Mouse (Mus musculus): ENCODE measurements around the gene Nupl2. TPM values are rescaled to one million over a fixed set of nuclear protein-coding genes. Genes with fewer than 3 reads are reported as not detected.

Nupl2 gene
- total RNA-seq, 1 experiment from 2014 or later, result 3.9 TPM

DNA sequence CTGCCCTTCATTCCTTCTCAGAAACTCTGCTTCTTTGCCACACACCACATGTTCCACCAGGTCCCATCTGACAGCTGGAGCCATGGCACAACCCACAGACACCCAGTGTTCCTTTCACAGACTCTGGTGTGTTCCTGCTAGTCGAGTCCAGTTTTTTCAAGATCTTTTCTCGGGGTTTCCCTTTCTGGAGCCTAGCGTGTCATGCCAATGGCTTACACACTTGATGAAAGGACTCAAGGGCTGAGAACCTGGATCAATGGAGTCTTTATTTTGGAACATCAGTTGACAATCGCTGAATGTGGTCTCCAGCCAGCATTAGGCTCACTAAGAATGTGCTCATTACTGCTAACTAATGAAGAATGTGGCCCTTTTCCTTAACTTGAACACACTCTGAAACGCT is 37.7 kb downstream of the Nupl2 start:
- ATAC-seq (replicated peaks; ENCODE audit: insufficient number of reproducible peaks, low FRiP score, low TSS enrichment, poor library complexity, severe bottlenecking), result no peak

GRCm38 (mm10) chr5:24203266-24203665 is 38.5 kb downstream of the Nupl2 start:
- ATAC-seq (replicated peaks; ENCODE audit: insufficient number of reproducible peaks, low FRiP score, low TSS enrichment, poor library complexity, severe bottlenecking), result no peak

DNA sequence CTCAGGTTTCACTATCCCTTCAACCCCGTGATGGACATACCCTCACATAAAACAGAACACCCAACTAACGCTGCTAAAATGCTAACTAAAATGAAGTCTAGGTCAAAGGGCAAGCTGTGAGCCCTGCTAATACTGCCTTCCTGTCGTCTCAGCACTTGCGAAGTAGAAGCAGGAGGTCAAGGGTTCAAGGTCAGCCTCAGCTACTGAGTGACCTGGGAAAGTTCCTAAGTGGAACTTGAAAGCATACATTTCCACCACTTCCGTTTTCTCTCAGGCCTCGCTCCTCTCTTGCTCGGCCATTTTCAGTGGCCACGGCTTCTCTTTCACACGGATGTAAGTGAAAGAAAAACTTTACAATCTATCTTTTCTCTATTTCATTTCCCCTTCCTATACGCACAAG is 43.2 kb downstream of the Nupl2 start:
- no peak for ATAC-seq (replicated peaks; ENCODE audit: insufficient number of reproducible peaks, low FRiP score, low TSS enrichment, poor library complexity, severe bottlenecking)

DNA sequence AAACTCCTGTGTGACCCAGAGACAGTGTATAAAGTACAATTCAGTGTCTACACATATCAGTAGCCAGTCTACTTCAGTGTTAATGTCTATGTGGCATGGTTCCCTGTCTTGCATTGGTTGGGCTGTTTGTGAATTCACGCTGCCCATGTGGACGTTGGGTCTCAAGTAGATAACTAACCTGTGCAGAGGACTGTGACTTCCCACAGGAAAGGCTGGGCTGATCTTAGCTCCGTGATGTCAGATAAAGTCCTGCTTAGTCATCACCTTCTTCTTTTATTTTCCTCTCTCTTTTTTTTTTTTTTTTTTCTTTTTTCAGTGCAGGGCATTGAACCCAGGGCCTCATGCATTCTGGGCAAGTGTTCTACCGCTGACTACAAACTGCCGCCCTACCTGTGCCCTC is 43.7 kb downstream of the Nupl2 start:
- no peak for ATAC-seq (replicated peaks; ENCODE audit: insufficient number of reproducible peaks, low FRiP score, low TSS enrichment, poor library complexity, severe bottlenecking)

GRCm38 (mm10) chr5:24213861-24214546 is 49.2 kb downstream of the Nupl2 start:
- ATAC-seq (replicated peaks; ENCODE audit: insufficient number of reproducible peaks, low FRiP score, low TSS enrichment, poor library complexity, severe bottlenecking), result no peak

DNA sequence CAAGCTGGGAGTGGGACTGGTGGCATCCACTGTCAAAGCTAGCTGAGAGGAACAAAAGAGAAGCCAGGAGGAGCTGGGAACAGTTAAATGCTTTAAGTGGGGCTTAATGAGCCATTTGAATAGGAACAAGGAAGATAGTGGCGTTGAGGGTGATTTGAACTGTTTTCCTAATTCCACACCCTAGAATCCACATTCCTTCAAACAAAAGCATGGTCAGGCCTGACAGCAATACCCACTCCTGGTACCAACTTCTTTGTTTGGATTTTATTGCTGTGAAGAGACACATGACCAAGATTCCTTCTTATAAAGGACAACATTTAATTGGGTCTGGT is 49.8 kb downstream of the Nupl2 start:
- ATAC-seq (replicated peaks; ENCODE audit: insufficient number of reproducible peaks, low FRiP score, low TSS enrichment, poor library complexity, severe bottlenecking), result no peak

DNA sequence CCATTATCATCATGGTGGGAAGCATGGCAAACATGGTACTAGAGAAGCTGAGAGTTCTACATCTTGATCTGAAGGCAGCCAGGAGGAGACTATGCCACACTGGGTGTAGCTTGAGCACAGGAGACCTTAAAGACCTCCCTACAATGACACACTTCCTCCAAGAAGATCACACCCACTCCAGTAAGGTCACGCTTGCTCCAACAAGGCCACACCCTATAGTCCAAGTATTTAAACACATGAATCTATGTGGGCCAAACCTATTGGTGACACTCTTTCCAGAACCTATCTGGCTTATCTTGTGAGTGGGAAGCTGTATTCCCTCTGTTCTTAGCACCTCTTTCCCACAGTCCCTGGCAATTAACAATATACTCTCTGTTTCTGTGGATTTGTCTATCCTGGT is 50.1 kb downstream of the Nupl2 start:
- no peak for ATAC-seq (replicated peaks; ENCODE audit: insufficient number of reproducible peaks, low FRiP score, low TSS enrichment, poor library complexity, severe bottlenecking)

Other genes starting within 250 kb of the Nupl2 start
- gene Fam126a, start 134.3 kb upstream of the Nupl2 start, total RNA-seq (2017), result 46.7 to 57.4 TPM (median 49.3 TPM) in 3 replicates
- gene Klhl7, start 64.4 kb upstream of the Nupl2 start, total RNA-seq (2017), result 14.7 to 19.0 TPM (median 16.0 TPM) in 3 replicates
- gene Kcnh2, start 186.6 kb downstream of the Nupl2 start, total RNA-seq (2017), result 0.53 TPM in 1 of 3 replicates, not detected in the others
- gene Nos3, start 199.8 kb downstream of the Nupl2 start, total RNA-seq (2017), result 0.29 TPM in 1 of 3 replicates, not detected in the others
- gene Atg9b, start 227.2 kb downstream of the Nupl2 start, total RNA-seq (2017), result 0.11 to 0.87 TPM in 2 of 3 replicates, not detected in the other
- gene Abcb8, start 228.7 kb downstream of the Nupl2 start, total RNA-seq (2017), result 4.5 to 7.6 TPM (median 5.2 TPM) in 3 replicates
- gene Asic3, start 248.4 kb downstream of the Nupl2 start, total RNA-seq (2017), result not detected in 3 replicates